Mouse (Mus musculus) right cerebral cortex, postnatal 10 days (tissue): ENCODE results near the gene Dnah2.
A peak's percentile ranks its signal among the peaks of the same experiment; 100 is the strongest.

Experiments used
- DNase-seq, 2 experiments: peaks; one replicate each; pipeline ENCODE4 v3.0.0; 2021; ENCODE audit warnings: low spot score in 2 of 2

Gene Dnah2

GRCm38 (mm10) chr11:69419813-69420553 is 128.9 kb downstream of the Dnah2 start:
- peak; percentile 50 to 60 for DNase-seq

DNA sequence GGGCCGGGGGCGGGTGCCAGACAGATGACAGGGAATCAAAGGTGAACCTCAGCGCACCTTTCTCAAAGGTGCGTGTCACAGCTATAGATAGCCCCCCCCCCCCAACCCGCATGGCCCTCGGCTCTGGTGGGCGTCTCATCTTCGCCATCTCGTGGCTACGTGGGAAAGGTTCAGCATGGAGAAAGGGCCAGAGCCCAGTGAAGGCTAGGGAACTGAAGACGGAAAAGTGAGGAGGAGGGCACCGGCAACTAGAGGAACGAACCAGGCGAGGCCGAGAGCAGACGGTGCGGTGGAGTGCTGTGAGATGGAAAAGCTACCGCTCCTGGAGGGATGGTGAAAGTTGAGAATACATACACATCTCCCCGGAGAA is 129.5 kb downstream of the Dnah2 start:
- DNase-seq = peak; percentile 69 to 72

DNA sequence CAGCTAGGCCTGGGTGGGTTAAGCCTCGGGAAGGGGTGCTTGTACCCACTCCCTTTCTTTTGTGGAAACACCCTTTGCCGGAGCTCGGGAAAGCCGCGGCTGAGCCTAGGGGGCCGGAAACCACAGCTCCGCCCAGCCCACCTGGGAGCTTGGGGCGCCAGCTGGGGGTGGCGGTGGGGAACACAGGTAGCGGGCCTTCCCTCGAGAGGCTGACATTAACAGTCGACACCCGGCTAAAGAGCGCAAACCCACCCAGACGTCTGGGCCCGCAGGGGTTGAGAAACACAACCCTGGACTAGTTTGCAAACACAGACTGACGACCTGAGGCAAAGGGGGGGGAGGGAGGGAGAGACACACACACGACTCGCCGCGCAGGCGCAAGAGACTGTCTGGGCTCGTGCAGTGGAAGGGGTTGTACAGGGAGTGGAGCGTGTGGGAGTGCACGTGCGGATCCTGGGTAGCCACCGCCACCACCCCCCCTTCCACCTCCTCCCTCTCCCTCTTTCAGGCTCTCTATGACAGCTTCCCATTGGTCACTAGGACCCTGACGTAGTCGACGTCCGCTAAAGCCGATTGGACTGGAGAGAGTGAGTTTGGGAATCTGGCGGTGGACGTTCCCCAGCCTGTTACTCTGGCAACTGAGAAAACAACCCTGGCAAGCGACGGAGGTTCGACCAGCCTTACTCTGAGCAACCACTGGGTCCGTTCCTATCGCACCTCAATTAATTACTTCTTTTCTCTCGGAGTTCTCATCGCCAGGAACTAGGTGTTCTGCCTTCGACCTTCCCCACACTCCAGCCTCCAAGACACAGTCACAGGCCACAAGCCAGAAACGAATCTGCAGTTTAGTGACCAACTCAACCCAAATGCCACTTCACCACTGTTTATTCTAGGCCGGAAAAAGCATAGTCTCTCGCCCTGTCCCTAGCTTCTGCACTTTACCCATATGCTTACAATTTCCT is 130.1 kb downstream of the Dnah2 start:
- DNase-seq = peak; percentile 97 to 99

DNA sequence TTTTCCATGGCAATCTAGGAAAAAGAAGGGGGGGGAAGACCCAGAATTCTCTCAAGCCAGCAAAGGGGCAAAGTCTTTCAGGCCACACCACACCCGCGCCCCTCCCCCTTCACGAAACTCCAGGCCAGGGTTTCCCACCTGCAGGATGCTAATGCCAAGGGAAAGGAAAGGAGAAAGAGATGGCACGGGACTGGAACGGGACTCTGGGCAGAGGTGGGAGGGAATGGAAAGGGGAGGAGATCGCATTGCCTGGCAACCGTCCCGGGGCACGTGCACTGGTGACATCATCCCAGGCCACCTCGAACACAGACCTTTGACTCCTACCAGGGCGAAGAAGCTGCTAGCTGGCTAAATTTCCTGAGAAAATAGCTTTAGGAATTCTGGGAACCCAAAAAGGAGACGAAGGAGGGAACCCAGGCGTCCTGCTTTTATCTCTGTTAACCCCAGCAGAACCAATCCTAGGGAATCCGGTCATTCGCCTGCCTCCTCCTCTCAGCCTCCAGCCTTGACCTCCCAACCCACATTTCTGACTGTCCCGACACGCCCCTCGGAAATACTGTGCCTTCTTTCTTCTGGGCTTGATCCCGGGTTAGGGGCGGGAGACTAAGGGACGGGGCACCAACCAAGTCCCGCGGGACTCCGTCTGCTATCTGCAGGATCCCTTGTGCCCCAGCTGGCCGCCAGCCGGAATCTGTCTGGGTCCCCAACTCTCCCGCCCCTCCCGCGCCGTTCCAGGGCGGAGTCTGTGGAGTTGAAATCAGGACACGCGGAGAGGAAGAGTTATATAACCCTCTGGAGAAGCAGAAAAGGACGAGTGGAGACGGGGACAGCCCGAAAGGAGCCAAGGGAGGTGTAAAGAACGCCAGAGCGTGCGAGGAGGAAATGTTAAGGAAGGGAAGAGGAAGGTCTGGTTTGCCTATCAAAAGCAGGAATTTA is 131.2 kb downstream of the Dnah2 start:
- peak; percentile 96 to 97 for DNase-seq

- DNase-seq = no peak
These were observed 131.9 kb downstream of the Dnah2 start for GRCm38 (mm10) chr11:69416921-69417448.

GRCm38 (mm10) chr11:69416509-69416908 is 132.4 kb downstream of the Dnah2 start:
- no peak for DNase-seq

DNA sequence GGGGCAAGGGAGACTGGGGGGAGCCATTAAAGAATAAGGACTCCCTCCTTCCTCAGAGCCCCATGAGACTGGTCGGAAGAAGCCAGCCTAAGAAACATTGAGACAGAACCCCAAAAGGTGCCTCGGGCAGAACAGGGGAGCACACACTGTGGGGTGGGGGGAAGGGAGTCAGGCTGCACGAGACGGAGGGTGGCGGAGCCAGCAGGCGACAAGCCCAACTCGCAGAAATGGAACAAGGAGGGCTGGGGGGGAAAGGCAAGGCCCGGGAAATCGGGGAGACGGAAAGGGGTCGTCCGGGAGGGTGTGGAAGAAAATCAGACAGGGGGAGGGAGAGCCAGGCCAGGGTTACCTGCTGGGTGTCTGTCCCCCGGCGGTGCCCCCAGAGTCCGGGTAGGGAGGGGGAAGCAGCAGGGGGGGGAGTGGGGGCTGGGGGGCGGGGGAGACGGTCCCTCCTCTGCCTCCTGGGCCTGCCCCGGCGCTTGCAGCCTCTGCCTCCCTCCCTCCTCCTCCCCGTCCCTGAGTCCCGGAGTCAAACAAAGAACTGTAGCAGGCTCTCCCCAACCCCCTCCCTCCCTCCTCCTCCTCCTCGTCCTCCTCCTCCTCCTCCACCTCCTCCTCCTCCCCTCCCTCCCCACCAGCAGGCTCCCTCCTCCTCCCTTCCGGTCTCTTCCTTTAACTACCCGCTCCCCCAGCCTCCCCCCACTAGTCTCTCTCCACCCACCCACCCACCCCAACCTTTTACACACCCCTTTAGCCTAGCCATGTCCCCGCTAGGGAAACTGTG is 133.1 kb downstream of the Dnah2 start:
- peak; percentile 77 to 83 for DNase-seq

DNA sequence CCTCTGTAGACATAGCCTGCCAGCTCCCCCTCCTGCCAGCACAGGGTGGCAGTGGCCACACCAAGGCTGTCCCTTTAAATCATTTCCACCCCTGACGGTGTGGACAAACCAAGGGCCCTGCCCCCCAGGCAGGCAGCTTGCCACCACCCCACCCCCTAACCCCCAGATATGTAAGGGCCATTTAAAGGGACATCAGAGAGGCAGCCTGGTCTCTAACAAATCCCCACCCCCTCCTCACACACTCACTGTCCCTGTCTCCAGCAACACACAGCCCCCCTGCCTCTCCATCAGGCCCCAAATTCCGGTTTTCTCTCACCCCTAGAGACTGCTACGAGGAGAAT is 133.6 kb downstream of the Dnah2 start:
- DNase-seq = peak; percentile 77 to 86

DNA sequence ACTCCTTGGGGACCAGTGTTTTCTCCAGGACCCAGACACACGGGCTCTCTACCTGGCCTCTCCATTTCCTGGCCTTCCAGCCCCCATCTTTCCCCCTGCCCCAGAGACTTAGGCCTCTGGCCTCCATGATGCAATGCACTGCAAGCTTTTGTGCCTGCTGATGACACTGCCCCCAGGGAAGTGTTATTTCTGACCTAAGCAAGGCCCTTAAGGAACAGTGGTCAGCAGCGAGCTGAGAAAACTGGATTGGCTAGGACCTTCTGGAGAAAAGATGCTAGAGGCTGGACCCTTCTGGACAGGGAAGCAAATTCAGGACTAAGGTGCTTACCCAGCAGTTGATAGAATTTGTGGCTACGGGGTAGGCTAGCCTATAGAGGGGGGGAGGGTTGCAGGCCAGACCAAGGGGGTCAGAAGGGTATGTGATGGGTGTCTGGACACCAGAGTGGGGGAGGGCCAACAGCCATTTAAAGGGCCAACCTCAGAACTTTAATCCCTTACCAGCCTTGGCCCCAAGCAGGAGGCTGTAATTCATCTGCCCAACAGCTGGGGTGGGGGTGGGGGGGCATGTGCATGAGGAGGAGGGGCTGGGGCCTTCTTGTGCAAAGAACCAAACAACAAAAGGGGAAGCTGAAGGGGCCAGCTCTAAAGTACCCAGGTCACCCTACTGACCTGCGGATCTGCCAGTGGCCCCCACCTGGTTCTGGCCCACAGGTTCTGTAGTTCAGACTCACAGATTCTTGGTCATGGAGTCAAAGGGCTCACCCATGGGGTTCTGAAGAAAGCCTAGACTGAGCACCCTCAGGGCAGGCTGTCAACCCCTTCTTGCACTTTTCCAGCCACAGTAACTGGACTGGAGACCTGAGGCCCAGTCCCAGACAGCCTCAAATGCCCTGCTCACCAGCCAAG is 134.2 kb downstream of the Dnah2 start:
- DNase-seq = peak; percentile 25 to 42

DNA sequence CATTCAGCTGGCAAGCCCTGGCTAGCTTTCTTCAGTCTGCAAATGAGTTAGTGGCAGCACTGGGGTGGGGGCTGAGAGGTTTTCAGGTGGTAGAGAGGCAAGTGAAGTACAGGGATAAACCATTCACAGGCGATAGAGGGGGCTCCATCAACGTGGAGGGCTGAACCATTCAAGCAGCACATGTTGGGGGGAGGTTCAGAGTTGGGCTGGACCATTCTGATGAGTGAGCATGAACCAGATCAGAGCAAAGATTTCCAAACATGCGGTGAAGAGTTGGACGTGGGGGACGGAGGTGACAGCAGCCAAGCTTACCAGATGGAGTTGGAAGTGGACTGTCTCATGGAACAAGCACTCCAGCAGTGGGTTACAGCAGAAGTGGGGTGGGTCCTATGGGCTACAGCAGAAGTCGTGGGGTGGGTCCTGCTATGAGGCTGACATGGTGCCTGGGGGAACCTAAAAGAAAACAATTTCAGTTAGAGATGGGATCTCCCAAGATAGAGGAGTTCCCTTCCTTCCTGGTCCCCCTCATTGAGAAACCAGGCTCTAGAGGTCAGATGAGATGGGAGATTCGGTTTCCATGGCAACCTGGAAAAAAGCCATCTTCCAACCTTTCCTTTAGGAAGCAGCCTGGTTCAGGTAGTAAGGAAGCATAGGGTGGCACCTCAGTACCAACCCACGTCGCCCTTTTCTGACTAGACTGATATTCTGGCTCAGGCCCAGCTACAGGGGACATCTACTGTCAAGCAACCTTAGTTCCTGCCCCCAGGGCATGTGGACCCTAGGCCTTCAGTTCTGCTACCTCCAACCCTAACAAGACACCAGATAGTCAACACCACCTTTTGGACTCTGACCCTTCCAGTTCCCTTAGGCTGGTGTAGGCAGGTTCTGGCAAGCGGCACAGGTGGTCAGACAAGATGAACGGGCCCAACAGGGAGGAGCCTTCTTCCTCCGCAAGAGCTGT is 135.4 kb downstream of the Dnah2 start, which contains the start of gene Kdm6b:
Gene Kdm6b, minus strand, starts transcription at position 455 of the 961 bp plus-strand sequence.
- DNase-seq = peak; percentile 82 to 88

GRCm38 (mm10) chr11:69412548-69412947 is 136.4 kb downstream of the Dnah2 start:
- DNase-seq = peak in 1 of 2 experiments; percentile 33

GRCm38 (mm10) chr11:69411538-69412203 is 137.2 kb downstream of the Dnah2 start:
- DNase-seq = peak; percentile 75 to 80

- peak; percentile 97 for DNase-seq
These were observed 137.8 kb downstream of the Dnah2 start for GRCm38 (mm10) chr11:69411073-69411535.

DNA sequence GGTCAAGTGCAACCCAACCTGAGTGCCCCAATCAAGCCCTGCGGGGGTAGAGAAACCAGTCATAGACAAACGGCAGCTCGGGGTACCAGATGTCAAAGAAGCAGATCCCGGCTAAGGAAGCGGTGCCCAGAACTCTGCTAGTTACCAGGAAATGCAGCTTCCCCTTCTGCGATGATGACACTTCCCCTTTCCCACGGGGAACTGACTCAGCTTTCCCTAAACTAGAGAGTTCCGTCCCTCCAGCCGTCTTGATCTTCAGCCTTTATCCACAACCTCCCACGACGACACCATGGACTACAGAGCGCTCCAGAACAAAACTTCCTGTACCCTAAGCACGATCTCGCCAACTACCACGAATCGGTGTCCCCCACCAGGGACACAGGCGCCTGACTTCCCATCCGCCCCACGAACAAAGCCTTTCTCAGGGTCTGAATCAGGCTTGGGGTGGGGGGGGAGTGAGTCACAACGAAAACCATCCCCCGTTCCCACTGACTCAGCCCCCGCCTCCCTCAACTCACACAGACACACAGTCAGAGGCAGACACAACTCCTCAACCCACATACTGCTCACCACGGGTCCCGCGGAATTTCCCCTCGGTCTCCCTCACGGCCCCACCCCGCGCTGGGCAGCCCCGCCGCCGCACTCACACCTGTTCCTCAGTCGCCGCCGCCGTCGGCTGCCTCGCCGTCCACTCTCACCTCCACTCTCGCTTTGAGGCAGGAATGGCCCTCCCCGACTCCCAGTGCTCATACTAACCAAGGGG is 138.4 kb downstream of the Dnah2 start:
- peak; percentile 73 to 83 for DNase-seq

GRCm38 (mm10) chr11:69410045-69410309 is 138.9 kb downstream of the Dnah2 start:
- DNase-seq = peak in 1 of 2 experiments; percentile 73

- DNase-seq = peak; percentile 88 to 89
These were observed 139.4 kb downstream of the Dnah2 start for GRCm38 (mm10) chr11:69409378-69410044.
